Mouse (Mus musculus): Measurements from ENCODE around the gene Nupr1l. TPM values are rescaled to one million over a fixed set of nuclear protein-coding genes. Genes with fewer than 3 reads are reported as not detected.
A peak's percentile ranks its signal among the peaks of the same experiment; 100 is the strongest.

Nupr1l gene
- polyA plus RNA-seq, 1 experiment from 2014 or later, result 5.5 TPM

GRCm38 (mm10) chr5:129873942-129874341, 34.4 kb upstream of the Nupr1l start:
- Histone ChIP-seq H3K9ac (replicated peaks; ENCODE audit: low read depth) (no peak overlapping the region), H3K4me1 (ENCODE audit: insufficient read depth, low read depth, low read length) (no peaks in the 10 kb centered on the region), H3K27ac (ENCODE audit: low read length) (no peak overlapping the region), H3K27me3 (replicated peaks; ENCODE audit: insufficient read depth, low read length) (no peaks in the 10 kb centered on the region), H3K4me2 (replicated peaks; ENCODE audit: low read depth, low read length) (no peak overlapping the region), H3K9me3 (ENCODE audit: low read length) (no peaks in the 10 kb centered on the region), H3K36me3 (ENCODE audit: insufficient read depth, low read length) (no peaks in the 10 kb centered on the region), H3K4me3 (ENCODE audit: low read depth, low read length) (no peak overlapping the region)
- ATAC-seq, result no peak
- no peak for TF ChIP-seq CTCF (IDR thresholded peaks at IDR 0.05)
- no peak for TF ChIP-seq EP300 (IDR thresholded peaks at IDR 0.05)
- no peak for DNase-seq (ENCODE audit: low spot score)
- 82% methylated on average over 12 of the region's 12 CpGs for WGBS

DNA sequence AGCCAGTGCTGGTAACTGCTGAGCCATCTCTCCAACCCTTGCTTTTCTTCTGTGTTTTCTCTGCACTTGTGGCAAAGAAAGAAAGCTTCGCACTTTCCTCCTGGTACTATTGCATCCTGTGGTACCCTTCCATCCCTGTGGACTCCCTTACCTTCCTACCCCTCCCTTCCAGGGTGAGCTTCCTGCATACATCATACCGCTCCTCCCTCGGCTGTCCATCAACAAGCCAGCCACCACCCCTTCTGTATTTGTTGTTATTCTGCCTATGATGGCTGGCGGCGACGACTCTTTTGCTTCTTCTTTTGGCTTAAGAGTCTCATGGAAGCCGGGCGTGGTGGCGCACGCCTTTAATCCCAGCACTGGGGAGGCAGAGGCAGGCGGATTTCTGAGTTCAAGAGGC, 33.2 kb upstream of the Nupr1l start:
- no peak for ATAC-seq
- no peaks in the 10 kb centered on the region for H3K27me3 ChIP-seq (replicated peaks; ENCODE audit: insufficient read depth, low read length)
- H3K36me3 ChIP-seq (ENCODE audit: insufficient read depth, low read length), result 0 out of 2 replicates have a peak, but pooled peaks cover under 1% of the 10 kb centered on the region
- H3K4me3 ChIP-seq (ENCODE audit: low read depth, low read length), result no peak overlapping the region
- H3K27ac ChIP-seq (ENCODE audit: low read length), result no peak overlapping the region
- no peak overlapping the region for H3K4me2 ChIP-seq (replicated peaks; ENCODE audit: low read depth, low read length)
- WGBS, result 70% methylated on average over 11 of the region's 11 CpGs
- TF ChIP-seq CTCF (IDR thresholded peaks at IDR 0.05) (no peak), EP300 (IDR thresholded peaks at IDR 0.05) (no peak)
- H3K9me3 ChIP-seq (ENCODE audit: low read length), result no peaks in the 10 kb centered on the region
- DNase-seq (ENCODE audit: low spot score), result no peak
- no peak overlapping the region for H3K9ac ChIP-seq (replicated peaks; ENCODE audit: low read depth)
- H3K4me1 ChIP-seq (ENCODE audit: insufficient read depth, low read depth, low read length), result no peaks in the 10 kb centered on the region

DNA sequence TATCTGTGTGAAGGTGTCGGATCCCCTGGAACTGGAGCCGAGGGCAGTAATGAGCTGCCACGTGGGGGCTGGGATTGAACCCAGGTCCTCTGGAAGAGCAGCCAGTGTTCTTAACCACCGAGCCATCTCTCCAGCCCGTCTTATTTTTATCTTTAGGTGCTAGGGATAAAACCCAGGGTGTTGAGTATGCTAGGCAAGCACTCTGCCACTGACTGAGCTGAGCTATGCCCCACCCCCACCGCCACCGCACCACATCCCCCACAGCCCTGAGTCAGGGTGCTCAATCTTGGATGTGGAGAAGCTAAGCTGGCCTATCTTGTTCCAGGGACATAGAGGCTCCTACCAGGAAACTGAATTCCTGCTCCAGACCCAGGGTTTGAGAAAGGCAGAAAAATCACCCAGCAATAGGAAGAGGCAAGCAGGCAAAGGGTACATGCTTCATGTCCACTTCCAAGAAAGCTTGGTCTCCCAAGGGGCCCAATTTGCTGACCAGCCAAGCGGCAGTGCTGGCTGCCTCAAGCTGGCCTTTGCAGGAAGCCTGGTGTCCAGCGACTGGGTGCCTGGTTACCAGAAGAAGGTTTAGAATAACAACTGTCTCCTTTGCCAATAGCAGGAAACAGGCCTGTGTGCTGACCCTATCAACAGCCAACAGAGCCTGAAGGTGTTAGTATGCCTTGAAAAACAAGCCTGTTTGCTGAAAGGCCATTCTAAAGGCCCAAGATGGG, 30.4 kb upstream of the Nupr1l start:
- DNase-seq (ENCODE audit: low spot score) (no peak), ATAC-seq (no peak)
- H3K4me1 ChIP-seq (ENCODE audit: insufficient read depth, low read depth, low read length), result no peaks in the 10 kb centered on the region
- 61% methylated on average over 9 of the region's 9 CpGs for WGBS
- no peak overlapping the region for H3K27ac ChIP-seq (ENCODE audit: low read length)
- peaks cover 10% of the 10 kb centered on the region; the same call in 1 of the 2 replicates for H3K36me3 ChIP-seq (ENCODE audit: insufficient read depth, low read length)
- no peaks in the 10 kb centered on the region for H3K27me3 ChIP-seq (replicated peaks; ENCODE audit: insufficient read depth, low read length)
- no peak overlapping the region for H3K4me3 ChIP-seq (ENCODE audit: low read depth, low read length)
- no peak overlapping the region for H3K9ac ChIP-seq (replicated peaks; ENCODE audit: low read depth)
- H3K9me3 ChIP-seq (ENCODE audit: low read length), result no peaks in the 10 kb centered on the region
- TF ChIP-seq CTCF (IDR thresholded peaks at IDR 0.05) (no peak), EP300 (IDR thresholded peaks at IDR 0.05) (no peak)
- no peak overlapping the region for H3K4me2 ChIP-seq (replicated peaks; ENCODE audit: low read depth, low read length)

GRCm38 (mm10) chr5:129878946-129879345, 29.4 kb upstream of the Nupr1l start:
- ATAC-seq (peak; percentile 71), DNase-seq (ENCODE audit: low spot score) (peak; percentile 70)
- Histone ChIP-seq H3K27ac (ENCODE audit: low read length) (no peak overlapping the region), H3K36me3 (ENCODE audit: insufficient read depth, low read length) (peaks cover 15% of the 10 kb centered on the region), H3K27me3 (replicated peaks; ENCODE audit: insufficient read depth, low read length) (no peaks in the 10 kb centered on the region), H3K4me2 (replicated peaks; ENCODE audit: low read depth, low read length) (no peak overlapping the region), H3K9me3 (ENCODE audit: low read length) (no peaks in the 10 kb centered on the region), H3K9ac (replicated peaks; ENCODE audit: low read depth) (no peak overlapping the region), H3K4me1 (ENCODE audit: insufficient read depth, low read depth, low read length) (no peaks in the 10 kb centered on the region), H3K4me3 (ENCODE audit: low read depth, low read length) (no peak overlapping the region)
- WGBS, result 41% methylated on average over 2 of the region's 2 CpGs
- TF ChIP-seq CTCF (IDR thresholded peaks at IDR 0.05), result peak; percentile 72
- no peak for TF ChIP-seq EP300 (IDR thresholded peaks at IDR 0.05)

DNA sequence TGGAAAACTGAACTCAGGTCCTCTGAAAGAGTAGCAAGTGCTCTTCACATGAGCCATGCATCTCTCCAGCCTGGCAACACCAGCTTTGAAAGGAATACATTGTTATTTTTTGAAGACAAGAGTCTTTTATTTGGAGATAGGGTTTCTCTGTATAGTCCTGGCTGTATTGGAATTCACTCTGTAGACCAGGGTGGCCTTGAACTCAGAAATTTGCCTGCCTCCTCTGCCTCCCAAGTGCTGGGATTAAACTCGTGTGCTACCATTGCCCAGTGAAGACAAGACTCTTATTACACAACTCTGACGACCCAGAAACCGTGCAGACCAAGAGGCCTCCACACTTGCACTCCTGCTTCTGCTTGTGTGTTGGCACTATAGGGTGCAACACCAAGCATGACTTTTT, 28.5 kb upstream of the Nupr1l start:
- Histone ChIP-seq H3K36me3 (ENCODE audit: insufficient read depth, low read length) (peaks cover 19% of the 10 kb centered on the region), H3K4me3 (ENCODE audit: low read depth, low read length) (no peak overlapping the region), H3K4me1 (ENCODE audit: insufficient read depth, low read depth, low read length) (no peaks in the 10 kb centered on the region), H3K27ac (ENCODE audit: low read length) (no peak overlapping the region), H3K27me3 (replicated peaks; ENCODE audit: insufficient read depth, low read length) (no peaks in the 10 kb centered on the region), H3K9ac (replicated peaks; ENCODE audit: low read depth) (no peak overlapping the region), H3K4me2 (replicated peaks; ENCODE audit: low read depth, low read length) (no peak overlapping the region), H3K9me3 (ENCODE audit: low read length) (no peaks in the 10 kb centered on the region)
- WGBS, result 61% methylated on average over 3 of the region's 3 CpGs
- TF ChIP-seq EP300 (IDR thresholded peaks at IDR 0.05) (no peak), CTCF (IDR thresholded peaks at IDR 0.05) (no peak)
- ATAC-seq (no peak), DNase-seq (ENCODE audit: low spot score) (no peak)

DNA sequence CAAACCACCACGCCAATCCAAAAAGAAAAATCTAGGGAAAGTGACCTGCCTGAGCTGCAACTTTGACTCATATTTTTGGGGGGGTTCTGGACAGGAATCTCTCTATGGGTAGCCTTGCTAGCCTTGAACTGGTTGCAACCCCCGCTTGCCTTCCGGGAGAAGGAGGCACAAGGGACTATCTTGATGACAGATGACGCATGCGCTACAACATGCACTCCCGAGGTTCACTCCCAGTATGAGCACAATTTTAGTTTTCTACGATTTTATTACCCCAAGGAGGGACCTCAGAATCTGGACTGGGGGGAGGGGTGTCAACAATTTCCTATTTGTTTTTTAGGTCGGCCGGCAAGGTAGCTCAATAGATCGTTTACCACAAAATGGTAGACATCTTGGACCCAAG, 22.1 kb upstream of the Nupr1l start:
- no peak for TF ChIP-seq EP300 (IDR thresholded peaks at IDR 0.05)
- TF ChIP-seq CTCF (IDR thresholded peaks at IDR 0.05), result no peak
- Histone ChIP-seq H3K9me3 (ENCODE audit: low read length) (no peaks in the 10 kb centered on the region), H3K27ac (ENCODE audit: low read length) (peak overlapping the region; percentile 94), H3K9ac (replicated peaks; ENCODE audit: low read depth) (peak overlapping the region; percentile 66; the same call in 1 of the 2 replicates), H3K4me1 (ENCODE audit: insufficient read depth, low read depth, low read length) (no peaks in the 10 kb centered on the region; the same call in 1 of the 2 replicates), H3K4me3 (ENCODE audit: low read depth, low read length) (peak overlapping the region; percentile 61), H3K4me2 (replicated peaks; ENCODE audit: low read depth, low read length) (peak overlapping the region; percentile 68), H3K27me3 (replicated peaks; ENCODE audit: insufficient read depth, low read length) (no peaks in the 10 kb centered on the region), H3K36me3 (ENCODE audit: insufficient read depth, low read length) (peaks cover 9% of the 10 kb centered on the region; the same call in 1 of the 2 replicates)
- DNase-seq (ENCODE audit: low spot score), result peak; percentile 15
- no peak for ATAC-seq
- 25% methylated on average over 10 of the region's 10 CpGs for WGBS
